Mouse (Mus musculus): ENCODE measurements at regions not wholly inside any gene's neighbourhood (a gene's known extent, or its start where the extent isn't known, plus 50 kb on each side); places are given as distances from the start of the nearest gene placed in this dataset.

GRCm38 (mm10) chr5:77546001-77546620 lies 138.3 kb upstream of the Igfbp7 start:
- no peaks in the 10 kb centered on the region for H3K27me3 ChIP-seq
- ATAC-seq (no peak), DNase-seq (ENCODE audit: low read depth, low spot score) (no peak)
- CTCF ChIA-PET, result no interaction called here
- TF ChIP-seq CTCF (IDR thresholded peaks at IDR 0.05), result no peak
- in situ Hi-C loops (cut with MboI; ENCODE audit: low pct_unique_long_range_greater_than_20kb), result no loop called here
- POLR2A ChIA-PET, result interaction anchor here (0.6 kb wide), 2 partner anchors 46 to 142 kb away, joined by 3 read pairs; no protein-coding TSS in a partner anchor

- TF ChIP-seq CTCF (IDR thresholded peaks at IDR 0.05), result no peak
- CTCF ChIA-PET, result no interaction called here
- POLR2A ChIA-PET, result interaction anchor here (0.6 kb wide), 1 partner anchor 36 kb away, joined by 3 read pairs; no protein-coding TSS in a partner anchor
- ATAC-seq (no peak), DNase-seq (ENCODE audit: low read depth, low spot score) (no peak)
- no peaks in the 10 kb centered on the region for H3K27me3 ChIP-seq
- in situ Hi-C loops (cut with MboI; ENCODE audit: low pct_unique_long_range_greater_than_20kb), result no loop called here
Observed at GRCm38 (mm10) chr5:77532261-77533015, 124.6 kb upstream of the Igfbp7 start.

GRCm38 (mm10) chr5:77530376-77530775 lies 122.5 kb upstream of the Igfbp7 start:
- no peak for ATAC-seq
- ChIA-PET CTCF (interaction anchor here (1.4 to 1.8 kb wide), 2 partner anchors 14 to 18 kb away, joined by 5 read pairs; no protein-coding TSS in a partner anchor), POLR2A (no interaction called here)
- H3K27me3 ChIP-seq, result no peaks in the 10 kb centered on the region
- in situ Hi-C loops (cut with MboI; ENCODE audit: low pct_unique_long_range_greater_than_20kb), result no loop called here
- DNase-seq (ENCODE audit: low read depth, low spot score), result no peak
- TF ChIP-seq CTCF (IDR thresholded peaks at IDR 0.05), result no peak

GRCm38 (mm10) chr5:77517252-77517651 lies 109.4 kb upstream of the Igfbp7 start:
- no peak for TF ChIP-seq CTCF (IDR thresholded peaks at IDR 0.05)
- CTCF ChIA-PET, result interaction anchor here (1.3 to 1.4 kb wide), 2 partner anchors 14 to 27 kb away, joined by 3 to 6 read pairs; no protein-coding TSS in a partner anchor
- POLR2A ChIA-PET, result no interaction called here

GRCm38 (mm10) chr5:77515448-77515847 lies 107.6 kb upstream of the Igfbp7 start:
- no peak for TF ChIP-seq CTCF (IDR thresholded peaks at IDR 0.05)
- H3K27me3 ChIP-seq, result no peaks in the 10 kb centered on the region
- ChIA-PET CTCF (no interaction called here), POLR2A (no interaction called here)
- DNase-seq (ENCODE audit: low read depth, low spot score) (no peak), ATAC-seq (peak; percentile 69)
- in situ Hi-C loops (cut with MboI; ENCODE audit: low pct_unique_long_range_greater_than_20kb), result no loop called here

More at GRCm38 (mm10) chr5:77517252-77517651, 109.4 kb upstream of the Igfbp7 start:
- in situ Hi-C loops (cut with MboI; ENCODE audit: low pct_unique_long_range_greater_than_20kb), result no loop called here
- DNase-seq (ENCODE audit: low read depth, low spot score), result no peak
- no peak for ATAC-seq
- no peaks in the 10 kb centered on the region for H3K27me3 ChIP-seq

- no peaks in the 10 kb centered on the region for H3K27me3 ChIP-seq
- CTCF ChIA-PET, result interaction anchor here (0.7 to 1.9 kb wide), 6 partner anchors 8 to 173 kb away, joined by 3 to 5 read pairs (median 3); no protein-coding TSS in a partner anchor
Observed at GRCm38 (mm10) chr5:77502684-77503083, 94.8 kb upstream of the Igfbp7 start.

GRCm38 (mm10) chr5:77499949-77500460 lies 92.2 kb upstream of the Igfbp7 start:
- CTCF ChIA-PET, result interaction anchor here (1.8 kb wide), 1 partner anchor 19 kb away, joined by 4 read pairs; no protein-coding TSS in a partner anchor
- ATAC-seq (no peak), DNase-seq (ENCODE audit: low read depth, low spot score) (no peak)
- TF ChIP-seq CTCF (IDR thresholded peaks at IDR 0.05), result no peak
- POLR2A ChIA-PET, result no interaction called here
- H3K27me3 ChIP-seq, result no peaks in the 10 kb centered on the region
- in situ Hi-C loops (cut with MboI; ENCODE audit: low pct_unique_long_range_greater_than_20kb), result no loop called here

More at GRCm38 (mm10) chr5:77502684-77503083, 94.8 kb upstream of the Igfbp7 start:
- ATAC-seq (peak; percentile 44), DNase-seq (ENCODE audit: low read depth, low spot score) (no peak)
- POLR2A ChIA-PET, result no interaction called here
- in situ Hi-C loops (cut with MboI; ENCODE audit: low pct_unique_long_range_greater_than_20kb), result no loop called here
- no peak for TF ChIP-seq CTCF (IDR thresholded peaks at IDR 0.05)

GRCm38 (mm10) chr5:77494601-77495000 lies 86.8 kb upstream of the Igfbp7 start:
- no peak for DNase-seq (ENCODE audit: low read depth, low spot score)
- ChIA-PET POLR2A (no interaction called here), CTCF (interaction anchor here (1.1 kb wide), 1 partner anchor 15 kb away, joined by 3 read pairs; no protein-coding TSS in a partner anchor)
- TF ChIP-seq CTCF (IDR thresholded peaks at IDR 0.05), result no peak
- no peak for ATAC-seq
- H3K27me3 ChIP-seq, result no peaks in the 10 kb centered on the region
- in situ Hi-C loops (cut with MboI; ENCODE audit: low pct_unique_long_range_greater_than_20kb), result no loop called here

- in situ Hi-C loops (cut with MboI; ENCODE audit: low pct_unique_long_range_greater_than_20kb), result no loop called here
- no peaks in the 10 kb centered on the region for H3K27me3 ChIP-seq
- CTCF ChIA-PET, result no interaction called here
- DNase-seq (ENCODE audit: low read depth, low spot score), result no peak
- POLR2A ChIA-PET, result no interaction called here
- no peak for ATAC-seq
- TF ChIP-seq CTCF (IDR thresholded peaks at IDR 0.05), result no peak
Observed at GRCm38 (mm10) chr5:77488969-77489368, 81.1 kb upstream of the Igfbp7 start.

- no peak for TF ChIP-seq CTCF (IDR thresholded peaks at IDR 0.05)
- ChIA-PET POLR2A (no interaction called here), CTCF (interaction anchor here (0.6 kb wide), 1 partner anchor 42 kb away, joined by 4 read pairs; no protein-coding TSS in a partner anchor)
- DNase-seq (ENCODE audit: low read depth, low spot score) (no peak), ATAC-seq (no peak)
- in situ Hi-C loops (cut with MboI; ENCODE audit: low pct_unique_long_range_greater_than_20kb), result no loop called here
- H3K27me3 ChIP-seq, result no peaks in the 10 kb centered on the region
Observed at GRCm38 (mm10) chr5:77487837-77488827, 80.3 kb upstream of the Igfbp7 start.

Data from Patski (cell line).